Mouse (Mus musculus) lung, postnatal 0 days (tissue): ENCODE measurements around the gene Cd6.

ENCODE experiments used
- CTCF ChIP-seq: IDR thresholded peaks from 2 replicates; pipeline ENCODE4 v1.5.1; 2016; ENCODE audit warnings: antibody characterized with exemption, mild to moderate bottlenecking
- EP300 ChIP-seq: IDR thresholded peaks from 2 replicates; pipeline ENCODE4 v1.6.1; 2016; ENCODE audit warnings: antibody characterized with exemption, mild to moderate bottlenecking, control low read depth

GRCm38 (mm10) chr19:10870676-10871075 is 40.8 kb upstream of the Cd6 start:
- TF ChIP-seq CTCF (no peak), EP300 (no peak)
